Mouse (Mus musculus) cerebellum, adult 2 months (tissue): Measurements from ENCODE around the gene Cuedc2.

Experiments
- CTCF ChIP-seq: fragments of 200-500 bp; IDR thresholded peaks from 2 replicates; pipeline ENCODE4 v1.5.1; 2011; ENCODE audit warnings: low read depth, mild to moderate bottlenecking, control low read depth, low read length, moderate library complexity, borderline replicate concordance; ENCODE audit not compliant: insufficient read depth
- POLR2A ChIP-seq: fragments of 200-500 bp; IDR thresholded peaks from 2 replicates; pipeline ENCODE4 v1.6.1; 2011; ENCODE audit warnings: low read length, control low read depth, borderline replicate concordance; ENCODE audit not compliant: insufficient read depth

DNA sequence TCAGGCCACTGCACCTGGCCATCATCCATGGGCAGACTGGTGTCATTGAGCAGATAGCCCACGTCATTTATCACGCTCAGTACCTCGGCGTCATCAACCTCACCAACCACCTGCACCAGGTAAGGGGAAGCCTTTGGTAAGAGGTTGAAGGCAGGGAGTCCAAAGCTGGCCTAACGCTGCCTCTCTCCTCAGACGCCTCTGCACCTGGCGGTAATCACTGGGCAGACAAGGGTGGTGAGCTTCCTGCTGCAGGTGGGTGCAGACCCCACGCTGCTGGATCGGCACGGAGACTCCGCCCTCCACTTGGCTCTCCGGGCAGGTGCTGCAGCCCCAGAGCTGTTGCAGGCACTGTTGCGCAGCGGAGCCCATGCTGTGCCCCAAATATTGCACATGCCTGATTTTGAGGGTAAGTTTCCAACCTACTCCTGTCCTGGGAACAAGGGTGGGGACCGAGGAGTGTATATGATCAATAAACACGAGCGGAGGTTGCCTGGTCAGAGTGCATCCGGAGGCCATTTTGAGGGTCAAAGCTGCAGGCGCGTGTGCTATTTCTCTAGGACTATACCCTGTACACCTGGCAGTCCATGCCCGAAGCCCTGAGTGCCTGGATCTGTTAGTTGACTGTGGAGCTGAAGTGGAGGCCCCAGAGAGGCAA lies 28.7 kb downstream of the Cuedc2 start:
- TF ChIP-seq POLR2A (no peak), CTCF (no peak)
